Mouse (Mus musculus): Measurements from ENCODE around the gene Dnajb3. TPM values are rescaled to one million over a fixed set of nuclear protein-coding genes. Genes with fewer than 3 reads are reported as not detected.
A peak's percentile ranks its signal among the peaks of the same experiment; 100 is the strongest.

The Dnajb3 gene
- total RNA-seq (2014; fragmentation: Nextera tagmentation): not detected in 2 replicates
- 1.1 TPM in 1 of 2 replicates, not detected in the other for total RNA-seq (2017)

- peak; percentile 79 for ATAC-seq (replicated peaks; ENCODE audit: poor library complexity, severe bottlenecking)
Observed at GRCm38 (mm10) chr1:88205294-88205922, at the start of gene Dnajb3. Dnajb3 (minus strand) TSS chr1:88205782.

- no peak for ATAC-seq (replicated peaks; ENCODE audit: poor library complexity, severe bottlenecking)
Observed at GRCm38 (mm10) chr1:88254793-88255465, 49.3 kb upstream of the Dnajb3 start.

- ATAC-seq (replicated peaks; ENCODE audit: poor library complexity, severe bottlenecking): no peak
Observed at GRCm38 (mm10) chr1:88253540-88253939, 48.0 kb upstream of the Dnajb3 start.

GRCm38 (mm10) chr1:88253106-88253505 lies 47.5 kb upstream of the Dnajb3 start:
- ATAC-seq (replicated peaks; ENCODE audit: poor library complexity, severe bottlenecking): peak; percentile 11

DNA sequence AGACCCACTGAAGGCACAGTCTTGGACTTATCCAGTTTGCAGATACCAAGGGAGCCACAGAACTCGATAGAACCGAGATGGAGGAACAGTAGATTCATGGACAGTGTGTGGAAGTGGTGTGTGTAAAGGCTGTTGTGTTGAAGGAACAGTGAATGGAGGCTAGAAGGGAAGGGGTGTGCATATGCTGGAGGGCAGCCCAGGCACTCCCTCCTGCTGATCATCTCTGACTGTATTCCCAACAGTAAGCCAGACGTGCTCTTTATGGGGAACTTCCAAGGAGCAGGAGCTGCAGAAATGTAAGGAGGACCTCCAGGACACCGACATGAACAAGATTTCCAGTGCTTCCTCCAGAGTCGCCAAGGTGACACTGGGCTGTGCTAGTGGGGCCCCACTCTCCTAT lies 44.4 kb upstream of the Dnajb3 start:
- no peak for ATAC-seq (replicated peaks; ENCODE audit: poor library complexity, severe bottlenecking)

GRCm38 (mm10) chr1:88249596-88249995 lies 44.0 kb upstream of the Dnajb3 start:
- ATAC-seq (replicated peaks; ENCODE audit: poor library complexity, severe bottlenecking): no peak

- peak; percentile 21 for ATAC-seq (replicated peaks; ENCODE audit: poor library complexity, severe bottlenecking)
Observed at GRCm38 (mm10) chr1:88248658-88249057, 43.1 kb upstream of the Dnajb3 start.

DNA sequence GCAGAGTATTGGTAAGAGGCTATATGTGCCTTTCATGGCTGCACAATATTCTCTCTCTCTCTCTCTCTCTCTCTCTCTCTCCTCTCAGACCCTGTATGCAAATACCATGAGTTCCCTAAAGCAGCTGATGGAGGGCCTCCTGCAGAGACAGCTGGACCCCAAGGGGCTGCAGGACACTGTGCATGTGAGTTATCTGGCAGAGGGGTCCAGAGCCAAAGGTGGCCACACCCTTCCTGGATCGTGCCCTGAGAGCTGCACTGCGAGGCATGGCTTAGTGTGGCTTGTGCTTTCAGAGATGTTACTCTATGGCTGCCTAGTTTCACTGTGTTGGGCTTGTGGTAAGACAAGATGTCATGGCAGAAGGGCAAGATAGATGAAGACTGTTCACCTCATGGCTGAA lies 42.1 kb upstream of the Dnajb3 start:
- ATAC-seq (replicated peaks; ENCODE audit: poor library complexity, severe bottlenecking): no peak

- ATAC-seq (replicated peaks; ENCODE audit: poor library complexity, severe bottlenecking): no peak
Observed at GRCm38 (mm10) chr1:88246386-88246785, 40.8 kb upstream of the Dnajb3 start.

DNA sequence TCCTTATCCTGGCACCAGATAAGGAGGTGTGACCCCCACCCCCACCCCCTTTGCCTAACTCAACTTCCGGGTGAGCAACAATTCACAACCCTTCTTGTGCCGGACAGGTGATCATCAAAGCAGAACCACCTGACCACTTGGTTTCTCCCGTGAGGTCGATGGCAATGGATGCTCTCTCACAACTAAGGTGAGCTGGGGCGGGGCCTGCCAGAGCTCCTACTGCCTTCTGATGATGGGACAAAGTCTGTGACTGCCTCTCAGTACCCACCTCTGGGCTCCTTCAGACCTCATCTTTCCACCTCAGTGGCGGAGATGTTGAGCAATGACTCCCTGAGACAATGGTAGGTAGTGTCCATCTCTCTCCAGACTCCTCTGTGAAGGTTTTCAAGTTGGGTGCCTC lies 40.3 kb upstream of the Dnajb3 start:
- no peak for ATAC-seq (replicated peaks; ENCODE audit: poor library complexity, severe bottlenecking)

DNA sequence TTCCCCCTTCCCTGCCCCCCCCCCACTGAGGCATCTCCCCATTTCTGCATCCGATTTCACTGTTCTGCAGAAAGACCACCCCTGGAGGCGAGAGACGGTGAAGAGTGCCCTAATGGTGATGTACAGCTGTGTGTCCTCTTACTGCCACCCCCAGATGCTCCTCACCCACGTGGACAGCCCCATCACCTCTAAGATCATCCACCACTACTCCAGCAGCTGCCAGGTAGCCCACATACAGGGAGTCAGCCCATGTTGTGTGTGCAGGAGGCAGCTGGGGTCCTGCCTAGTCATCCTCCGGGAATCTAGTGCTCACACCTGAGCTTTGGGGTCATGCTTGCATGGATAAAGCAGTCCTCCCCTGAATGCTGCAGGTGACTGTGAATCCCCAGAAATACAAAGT lies 38.3 kb upstream of the Dnajb3 start:
- no peak for ATAC-seq (replicated peaks; ENCODE audit: poor library complexity, severe bottlenecking)

DNA sequence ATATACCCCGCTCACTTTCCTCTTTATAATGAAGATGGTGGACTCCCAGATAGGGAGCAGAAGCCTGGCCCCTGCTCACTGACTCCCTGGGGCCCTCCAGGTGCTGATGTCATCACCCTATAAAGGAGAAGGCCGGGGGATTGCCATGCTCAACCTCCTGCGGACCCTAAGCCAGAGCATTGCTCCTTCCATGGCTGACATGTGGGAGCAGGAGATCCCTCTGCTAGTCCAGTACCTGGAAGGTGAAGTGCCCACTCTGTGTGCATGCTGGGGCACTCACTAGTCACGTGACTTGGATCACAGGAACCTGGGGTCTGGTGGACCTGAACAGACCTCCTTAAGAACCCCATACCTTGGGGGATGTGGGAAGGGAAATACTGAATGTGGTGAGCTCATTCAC lies 35.0 kb upstream of the Dnajb3 start:
- no peak for ATAC-seq (replicated peaks; ENCODE audit: poor library complexity, severe bottlenecking)

GRCm38 (mm10) chr1:88240072-88240471 lies 34.5 kb upstream of the Dnajb3 start:
- no peak for ATAC-seq (replicated peaks; ENCODE audit: poor library complexity, severe bottlenecking)

DNA sequence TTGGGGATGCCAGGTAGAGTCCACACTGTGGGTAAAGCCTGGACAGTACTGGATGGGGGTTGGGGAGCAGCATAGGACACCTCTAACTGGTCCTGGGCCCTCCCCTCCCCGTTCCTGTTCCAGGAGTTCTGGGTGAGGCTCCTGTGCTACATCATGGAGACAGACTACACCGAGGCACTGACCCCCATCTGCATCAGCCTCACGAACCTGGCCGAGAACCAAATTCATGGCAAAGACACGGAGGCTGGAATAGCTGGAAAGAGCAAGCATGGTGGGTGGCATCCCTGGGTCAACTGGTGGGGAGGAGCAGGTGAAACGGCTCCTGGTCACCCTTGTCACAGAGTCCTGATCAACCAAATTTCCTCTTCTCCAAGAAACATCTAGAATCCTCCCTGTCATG lies 33.2 kb upstream of the Dnajb3 start:
- no peak for ATAC-seq (replicated peaks; ENCODE audit: poor library complexity, severe bottlenecking)

- no peak for ATAC-seq (replicated peaks; ENCODE audit: poor library complexity, severe bottlenecking)
Observed at GRCm38 (mm10) chr1:88237311-88237710, 31.7 kb upstream of the Dnajb3 start.

DNA sequence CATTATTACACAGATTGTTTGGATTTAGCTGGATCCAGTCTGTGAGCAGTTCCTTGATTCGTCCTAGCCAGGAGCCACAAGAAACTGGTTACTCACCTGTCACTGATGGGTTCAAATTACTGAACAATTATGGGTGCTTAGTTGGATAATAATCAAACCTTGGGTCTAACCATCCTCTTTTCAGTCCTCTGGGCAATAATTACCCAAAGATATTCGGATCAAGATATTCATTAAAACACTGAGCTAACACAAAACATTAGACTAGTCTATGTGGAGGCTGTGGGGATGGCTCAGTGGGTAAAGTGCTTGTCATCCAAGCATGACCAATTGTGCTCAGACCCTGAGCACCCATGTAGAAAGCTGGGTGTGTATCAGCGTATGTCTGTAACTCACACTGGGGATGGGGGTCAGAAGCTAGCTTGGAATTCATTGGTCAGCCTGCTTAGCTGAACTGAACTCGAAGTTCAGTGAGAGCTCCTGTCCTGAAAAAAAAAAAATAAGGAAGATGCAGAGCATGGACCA lies 30.4 kb upstream of the Dnajb3 start:
- ATAC-seq (replicated peaks; ENCODE audit: poor library complexity, severe bottlenecking): no peak

GRCm38 (mm10) chr1:88235046-88235893 lies 29.7 kb upstream of the Dnajb3 start:
- no peak for ATAC-seq (replicated peaks; ENCODE audit: poor library complexity, severe bottlenecking)

DNA sequence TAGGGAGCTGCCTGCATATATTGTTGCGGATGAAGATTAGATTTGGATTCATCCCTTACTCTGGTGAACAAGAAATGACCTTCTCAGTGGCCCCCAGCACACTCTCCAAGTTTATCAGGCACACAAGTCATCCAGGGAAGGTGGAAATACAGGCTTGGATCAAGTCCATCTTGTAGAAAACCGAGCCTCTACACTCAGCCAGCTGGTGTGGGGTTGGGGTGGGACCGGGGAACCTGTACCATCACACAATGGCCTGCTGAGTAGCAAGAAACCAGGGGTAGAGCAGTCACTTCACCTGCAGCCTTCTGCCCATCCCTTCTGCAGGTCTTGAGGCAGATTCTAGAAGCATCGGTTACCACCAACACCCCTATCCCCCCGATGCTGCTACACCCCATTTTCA lies 29.1 kb upstream of the Dnajb3 start:
- no peak for ATAC-seq (replicated peaks; ENCODE audit: poor library complexity, severe bottlenecking)

DNA sequence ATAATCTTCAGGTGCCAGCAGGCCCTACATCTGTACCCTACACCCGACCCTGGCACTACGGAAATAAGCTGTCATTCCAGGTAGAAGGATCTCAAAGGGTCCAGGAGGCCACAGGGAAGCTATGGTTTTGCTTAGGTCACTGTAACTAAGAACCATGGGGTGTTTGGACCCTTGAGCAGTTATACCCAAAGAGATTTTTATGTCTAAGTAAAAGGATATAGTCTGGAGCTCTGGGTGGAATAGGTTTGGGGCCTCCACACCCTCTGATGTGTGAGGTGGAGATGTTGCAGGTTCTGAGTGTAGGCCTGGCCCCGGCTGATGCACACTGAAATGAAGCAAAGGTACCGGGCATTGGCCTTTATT lies 28.6 kb upstream of the Dnajb3 start:
- no peak for ATAC-seq (replicated peaks; ENCODE audit: poor library complexity, severe bottlenecking)

- no peak for ATAC-seq (replicated peaks; ENCODE audit: poor library complexity, severe bottlenecking)
Observed at GRCm38 (mm10) chr1:88233421-88234247, 28.1 kb upstream of the Dnajb3 start.

Measured in granulocyte monocyte progenitor cell, adult 5-6 weeks (primary cell).